Mouse (Mus musculus) neural tube, embryonic 10.5 days (tissue): Measurements from ENCODE around the gene Rab28.
"Not testable (repeated sequence)": the region's sequence is repeated elsewhere in the genome, so short reads cannot be mapped to it uniquely, and the experiment has no call there.

Source experiments
- DNase-seq: peaks from one replicate; pipeline ENCODE4 v3.0.0-alpha.2; 2017; ENCODE audit warnings: low spot score; ENCODE audit errors: extremely low spot score

Rab28 gene

GRCm38 (mm10) chr5:41708051-41708630 is at the start of gene Rab28:
TSS of gene Rab28 (minus strand) at chr5:41708157.
- peak; percentile 96 for DNase-seq

- DNase-seq: peak; percentile 26
Measured at GRCm38 (mm10) chr5:41757338-41757737, 49.4 kb upstream of the Rab28 start.

GRCm38 (mm10) chr5:41756396-41756795 is 48.4 kb upstream of the Rab28 start:
- DNase-seq: no peak

- DNase-seq: peak; percentile 61
Measured at GRCm38 (mm10) chr5:41755373-41755960, 47.5 kb upstream of the Rab28 start.

GRCm38 (mm10) chr5:41754836-41755235 is 46.9 kb upstream of the Rab28 start:
- peak; percentile 47 for DNase-seq

- DNase-seq: peak; percentile 54
Measured at GRCm38 (mm10) chr5:41754226-41754775, 46.3 kb upstream of the Rab28 start.

- DNase-seq: no peak
Measured at GRCm38 (mm10) chr5:41752721-41753120, 44.8 kb upstream of the Rab28 start.

GRCm38 (mm10) chr5:41744898-41745780 is 37.2 kb upstream of the Rab28 start:
- peak; percentile 26 for DNase-seq

GRCm38 (mm10) chr5:41744234-41744633 is 36.3 kb upstream of the Rab28 start:
- DNase-seq: peak; percentile 14

- no peak for DNase-seq
Measured at GRCm38 (mm10) chr5:41738817-41739216, 30.9 kb upstream of the Rab28 start.

- DNase-seq: no peak
Measured at GRCm38 (mm10) chr5:41737039-41737438, 29.1 kb upstream of the Rab28 start.

GRCm38 (mm10) chr5:41727017-41727416 is 19.1 kb upstream of the Rab28 start:
- DNase-seq: no peak

GRCm38 (mm10) chr5:41725573-41725972 is 17.6 kb upstream of the Rab28 start:
- no peak for DNase-seq

GRCm38 (mm10) chr5:41707115-41708015 is 592 bp downstream of the Rab28 start:
- no peak for DNase-seq

GRCm38 (mm10) chr5:41706777-41707114 is 1.2 kb downstream of the Rab28 start:
- DNase-seq: no peak

- not testable (repeated sequence) for DNase-seq
Measured at GRCm38 (mm10) chr5:41701085-41701484, 6.9 kb downstream of the Rab28 start.

- no peak for DNase-seq
Measured at GRCm38 (mm10) chr5:41697958-41698357, 10.0 kb downstream of the Rab28 start.

- no peak for DNase-seq
Measured at GRCm38 (mm10) chr5:41685016-41685415, 22.9 kb downstream of the Rab28 start.

- DNase-seq: no peak
Measured at GRCm38 (mm10) chr5:41683976-41684375, 24.0 kb downstream of the Rab28 start.

- no peak for DNase-seq
Measured at GRCm38 (mm10) chr5:41666012-41666411, 41.9 kb downstream of the Rab28 start.

GRCm38 (mm10) chr5:41636793-41637192 is 71.2 kb downstream of the Rab28 start:
- no peak for DNase-seq
